Mouse (Mus musculus): ENCODE measurements around the gene Hnrnpl. TPM values are rescaled to one million over a fixed set of nuclear protein-coding genes. Genes with fewer than 3 reads are reported as not detected.

Hnrnpl gene
- polyA plus RNA-seq (2017; shearing (Covaris generic)) = 106 TPM

GRCm38 (mm10) chr7:28808221-28808941, at the start of gene Hnrnpl:
Gene Hnrnpl (plus strand): TSS chr7:28808541.

GRCm38 (mm10) chr7:28766173-28766879, 42.0 kb upstream of the Hnrnpl start, which contains the start of gene Sirt2:
Gene Sirt2 (plus strand): TSS chr7:28766735.

GRCm38 (mm10) chr7:28767462-28767965, 40.8 kb upstream of the Hnrnpl start, which contains the start of gene Nfkbib:
Gene Nfkbib (minus strand): TSS chr7:28767512.

GRCm38 (mm10) chr7:28788307-28789195, 19.8 kb upstream of the Hnrnpl start, which contains the start of gene Rinl:
Gene Rinl (plus strand): TSS chr7:28788969.

GRCm38 (mm10) chr7:28824941-28825685, 16.8 kb downstream of the Hnrnpl start, which contains the start of gene Ech1:
Gene Ech1 (plus strand): TSS chr7:28825217.

GRCm38 (mm10) chr7:28833723-28834347, 25.5 kb downstream of the Hnrnpl start, which contains the start of gene Lgals4:
Gene Lgals4 (plus strand): TSS chr7:28833854.

GRCm38 (mm10) chr7:28863540-28863939, 55.2 kb downstream of the Hnrnpl start, which contains the start of gene Lgals7:
Gene Lgals7 (plus strand): TSS chr7:28863853.

Other genes starting within 250 kb of the Hnrnpl start
- 4.4 TPM for gene Samd4b, start 210.4 kb upstream of the Hnrnpl start, polyA plus RNA-seq (2017; shearing (Covaris generic))
- gene Pak4, start 210.4 kb upstream of the Hnrnpl start, polyA plus RNA-seq (2017; shearing (Covaris generic)) = 5.0 TPM
- gene Acp7, start 177.2 kb upstream of the Hnrnpl start, polyA plus RNA-seq (2017; shearing (Covaris generic)) = not detected
- gene Fbxo27, start 115.7 kb upstream of the Hnrnpl start, polyA plus RNA-seq (2017; shearing (Covaris generic)) = 3.8 TPM
- 8.0 TPM for gene Fbxo17, start 91.7 kb upstream of the Hnrnpl start, polyA plus RNA-seq (2017; shearing (Covaris generic))
- 101 TPM for gene Mrps12, start 66.7 kb upstream of the Hnrnpl start, polyA plus RNA-seq (2017; shearing (Covaris generic))
- gene Sars2, start 66.5 kb upstream of the Hnrnpl start, polyA plus RNA-seq (2017; shearing (Covaris generic)) = 23.2 TPM
- not detected for gene Ccer2, start 52.4 kb upstream of the Hnrnpl start, polyA plus RNA-seq (2017; shearing (Covaris generic))
- 88.8 TPM for gene Sirt2, start 41.8 kb upstream of the Hnrnpl start, polyA plus RNA-seq (2017; shearing (Covaris generic))
- gene Nfkbib, start 41.0 kb upstream of the Hnrnpl start, polyA plus RNA-seq (2017; shearing (Covaris generic)) = 131 TPM
- 254 TPM for gene Rinl, start 19.6 kb upstream of the Hnrnpl start, polyA plus RNA-seq (2017; shearing (Covaris generic))
- gene Ech1, start 16.7 kb downstream of the Hnrnpl start, polyA plus RNA-seq (2017; shearing (Covaris generic)) = 216 TPM
- gene Lgals4, start 25.3 kb downstream of the Hnrnpl start, polyA plus RNA-seq (2017; shearing (Covaris generic)) = 26.3 TPM
- 2.8 TPM for gene Lgals7, start 55.3 kb downstream of the Hnrnpl start, polyA plus RNA-seq (2017; shearing (Covaris generic))
- gene Capn12, start 72.9 kb downstream of the Hnrnpl start, polyA plus RNA-seq (2017; shearing (Covaris generic)) = 0.25 TPM
- gene Actn4, start 153.8 kb downstream of the Hnrnpl start, polyA plus RNA-seq (2017; shearing (Covaris generic)) = 203 TPM
- 453 TPM for gene Eif3k, start 173.3 kb downstream of the Hnrnpl start, polyA plus RNA-seq (2017; shearing (Covaris generic))
- 90.6 TPM for gene Map4k1, start 173.5 kb downstream of the Hnrnpl start, polyA plus RNA-seq (2017; shearing (Covaris generic))